Mouse (Mus musculus) intestine, embryonic 14.5 days (tissue): ENCODE data around the gene Ugt1a9. TPM values are rescaled to one million over a fixed set of nuclear protein-coding genes. Genes with fewer than 3 reads are reported as not detected.

ENCODE experiments used
- ATAC-seq: fragments of 200-750 bp; cut with Nextera tagmentation; replicated peaks from 2 replicates; pipeline ENCODE4 v1.8.0; 2017; ENCODE audit warnings: low read depth, moderate number of reproducible peaks, moderate TSS enrichment, moderate library complexity; ENCODE audit not compliant: low FRiP score, low TSS enrichment
- DNase-seq: peaks from one replicate; pipeline ENCODE4 v3.0.0-alpha.2; 2018; ENCODE audit warnings: low spot score
- H3K27ac ChIP-seq: fragments of 300-500 bp; sonication (generic); 2 replicates; pipeline ENCODE4 v1.5.1; 2014; ENCODE audit warnings: low read depth, mild to moderate bottlenecking, control low read depth
- H3K27me3 ChIP-seq: fragments of 300-500 bp; sonication (generic); replicated peaks from 2 replicates; pipeline ENCODE4 v1.6.1; 2014; ENCODE audit warnings: low read length, control low read depth; ENCODE audit not compliant: control insufficient read depth, insufficient read depth
- H3K36me3 ChIP-seq: fragments of 300-500 bp; sonication (generic); 2 replicates; pipeline ENCODE4 v1.6.1; 2014; ENCODE audit warnings: low read length, control low read depth; ENCODE audit not compliant: control insufficient read depth, insufficient read depth
- H3K4me1 ChIP-seq: fragments of 300-500 bp; sonication (generic); replicated peaks from 2 replicates; pipeline ENCODE4 v1.6.1; 2014; ENCODE audit warnings: low read length, control low read depth, mixed read lengths; ENCODE audit not compliant: control insufficient read depth, insufficient read depth
- H3K4me2 ChIP-seq: fragments of 300-500 bp; sonication (generic); 2 replicates; pipeline ENCODE4 v1.6.1; 2014; ENCODE audit warnings: low read length
- H3K4me3 ChIP-seq: fragments of 300-500 bp; sonication (generic); 2 replicates; pipeline ENCODE4 v1.5.1; 2014; ENCODE audit warnings: low read depth, low read length, control low read depth, mixed read lengths
- H3K9ac ChIP-seq: fragments of 300-500 bp; sonication (generic); 2 replicates; pipeline ENCODE4 v1.6.1; 2014; ENCODE audit warnings: mild to moderate bottlenecking, low read length
- H3K9me3 ChIP-seq: fragments of 300-500 bp; sonication (generic); 2 replicates; pipeline ENCODE4 v1.6.1; 2016; ENCODE audit warnings: low read length, control low read depth; ENCODE audit not compliant: control insufficient read depth
- WGBS: fragments of 180-500 bp; shearing (Covaris S2); extraction: QIAGEN DNeasy Blood & Tissue Kit; methylation state at CpG from one replicate; pipeline ENCODE4 v1.1.7; 2014; 5-methylcytosine and 5-hydroxymethylcytosine counted together
- polyA plus RNA-seq: library from polyadenylated mRNA; unstranded; fragments of >200 nt; fragmentation: Nextera tagmentation; extraction: Ambion mirVana; gene quantifications from 2 replicates; pipeline ENCODE4 v1.2.1, GENCODE M21; 2014

Gene Ugt1a9
- polyA plus RNA-seq, 1 experiment from 2014 or later: 0.32 TPM

GRCm38 (mm10) chr1:88256886-88257663, 186.5 kb downstream of the Ugt1a9 start:
- ATAC-seq (no peak), DNase-seq (no peak)
- Histone ChIP-seq H3K4me3 (no peak overlapping the region), H3K9ac (no peak overlapping the region), H3K9me3 (peaks cover 33% of the 10 kb centered on the region), H3K27ac (no peak overlapping the region), H3K4me2 (no peak overlapping the region), H3K4me1 (no peaks in the 10 kb centered on the region), H3K27me3 (no peaks in the 10 kb centered on the region), H3K36me3 (peaks cover 27% of the 10 kb centered on the region)
- 77% methylated on average over 10 of the region's 10 CpGs for WGBS

- Histone ChIP-seq H3K27me3 (no peaks in the 10 kb centered on the region), H3K4me3 (no peak overlapping the region), H3K9ac (no peak overlapping the region), H3K36me3 (peaks cover 33% of the 10 kb centered on the region), H3K9me3 (peaks cover 29% of the 10 kb centered on the region), H3K4me2 (no peak overlapping the region), H3K4me1 (no peaks in the 10 kb centered on the region; the same call in 1 of the 2 replicates), H3K27ac (no peak overlapping the region)
- DNase-seq (no peak), ATAC-seq (no peak)
- WGBS: 81% methylated on average over 6 of the region's 6 CpGs
These were observed 187.1 kb downstream of the Ugt1a9 start for GRCm38 (mm10) chr1:88257681-88258080.

GRCm38 (mm10) chr1:88258361-88258760, 187.8 kb downstream of the Ugt1a9 start:
- no peak overlapping the region for H3K27ac ChIP-seq
- H3K9me3 ChIP-seq: peaks cover 25% of the 10 kb centered on the region
- ATAC-seq: no peak
- no peak overlapping the region for H3K4me3 ChIP-seq
- 71% methylated on average over 6 of the region's 6 CpGs for WGBS
- no peaks in the 10 kb centered on the region for H3K27me3 ChIP-seq
- peaks cover 40% of the 10 kb centered on the region for H3K36me3 ChIP-seq
- no peaks in the 10 kb centered on the region; the same call in 1 of the 2 replicates for H3K4me1 ChIP-seq
- no peak overlapping the region for H3K4me2 ChIP-seq
- DNase-seq: no peak
- H3K9ac ChIP-seq: no peak overlapping the region

- WGBS: 68% methylated on average over 8 of the region's 8 CpGs
- no peak overlapping the region for H3K27ac ChIP-seq
- no peak for DNase-seq
- ATAC-seq: no peak
- H3K27me3 ChIP-seq: no peaks in the 10 kb centered on the region
- H3K9me3 ChIP-seq: peaks cover 25% of the 10 kb centered on the region
- peaks cover 47% of the 10 kb centered on the region for H3K36me3 ChIP-seq
- no peak overlapping the region for H3K4me2 ChIP-seq
- no peak overlapping the region for H3K9ac ChIP-seq
- H3K4me3 ChIP-seq: no peak overlapping the region
- no peaks in the 10 kb centered on the region; the same call in 1 of the 2 replicates for H3K4me1 ChIP-seq
These were observed 188.5 kb downstream of the Ugt1a9 start for GRCm38 (mm10) chr1:88258881-88259642.

- H3K27ac ChIP-seq: no peak overlapping the region
- DNase-seq: no peak
These were observed 189.0 kb downstream of the Ugt1a9 start for GRCm38 (mm10) chr1:88259643-88260024.

GRCm38 (mm10) chr1:88260114-88260513, 189.5 kb downstream of the Ugt1a9 start:
- Histone ChIP-seq H3K27me3 (no peaks in the 10 kb centered on the region), H3K36me3 (peaks cover 58% of the 10 kb centered on the region), H3K9me3 (peaks cover 21% of the 10 kb centered on the region), H3K4me1 (no peaks in the 10 kb centered on the region; the same call in 1 of the 2 replicates), H3K4me3 (no peak overlapping the region), H3K27ac (no peak overlapping the region), H3K9ac (no peak overlapping the region), H3K4me2 (no peak overlapping the region)
- ATAC-seq (no peak), DNase-seq (no peak)
- 79% methylated on average over 6 of the region's 6 CpGs for WGBS

More at GRCm38 (mm10) chr1:88259643-88260024, 189.0 kb downstream of the Ugt1a9 start:
- no peak overlapping the region for H3K4me3 ChIP-seq
- H3K4me1 ChIP-seq: no peaks in the 10 kb centered on the region; the same call in 1 of the 2 replicates
- ATAC-seq: no peak; the same call in 1 of the 2 replicates
- peaks cover 53% of the 10 kb centered on the region for H3K36me3 ChIP-seq
- 79% methylated on average over 4 of the region's 4 CpGs for WGBS
- no peaks in the 10 kb centered on the region for H3K27me3 ChIP-seq
- H3K9me3 ChIP-seq: peaks cover 25% of the 10 kb centered on the region
- H3K4me2 ChIP-seq: no peak overlapping the region
- H3K9ac ChIP-seq: no peak overlapping the region

GRCm38 (mm10) chr1:88260604-88261377, 190.2 kb downstream of the Ugt1a9 start:
- H3K4me3 ChIP-seq: no peak overlapping the region
- H3K9ac ChIP-seq: no peak overlapping the region
- DNase-seq (no peak), ATAC-seq (no peak)
- 83% methylated on average over 10 of the region's 10 CpGs for WGBS
- H3K27me3 ChIP-seq: no peaks in the 10 kb centered on the region
- H3K9me3 ChIP-seq: peaks cover 15% of the 10 kb centered on the region
- no peak overlapping the region for H3K27ac ChIP-seq
- no peaks in the 10 kb centered on the region; the same call in 1 of the 2 replicates for H3K4me1 ChIP-seq
- H3K4me2 ChIP-seq: no peak overlapping the region
- peaks cover 65% of the 10 kb centered on the region for H3K36me3 ChIP-seq

GRCm38 (mm10) chr1:88261706-88262105, 191.1 kb downstream of the Ugt1a9 start:
- no peak for ATAC-seq
- no peaks in the 10 kb centered on the region; the same call in 1 of the 2 replicates for H3K4me1 ChIP-seq
- H3K9me3 ChIP-seq: peaks cover 6% of the 10 kb centered on the region
- no peak overlapping the region for H3K27ac ChIP-seq
- H3K4me2 ChIP-seq: no peak overlapping the region
- WGBS: 84% methylated on average over 7 of the region's 7 CpGs
- peaks cover 74% of the 10 kb centered on the region for H3K36me3 ChIP-seq
- H3K9ac ChIP-seq: no peak overlapping the region
- DNase-seq: no peak
- H3K27me3 ChIP-seq: no peaks in the 10 kb centered on the region
- H3K4me3 ChIP-seq: no peak overlapping the region
